Mouse (Mus musculus): ENCODE measurements around the gene Rnf166. TPM values are rescaled to one million over a fixed set of nuclear protein-coding genes. Genes with fewer than 3 reads are reported as not detected.

Gene Rnf166
- polyA plus RNA-seq, 1 experiment from 2014 or later: 33.7 TPM

DNA sequence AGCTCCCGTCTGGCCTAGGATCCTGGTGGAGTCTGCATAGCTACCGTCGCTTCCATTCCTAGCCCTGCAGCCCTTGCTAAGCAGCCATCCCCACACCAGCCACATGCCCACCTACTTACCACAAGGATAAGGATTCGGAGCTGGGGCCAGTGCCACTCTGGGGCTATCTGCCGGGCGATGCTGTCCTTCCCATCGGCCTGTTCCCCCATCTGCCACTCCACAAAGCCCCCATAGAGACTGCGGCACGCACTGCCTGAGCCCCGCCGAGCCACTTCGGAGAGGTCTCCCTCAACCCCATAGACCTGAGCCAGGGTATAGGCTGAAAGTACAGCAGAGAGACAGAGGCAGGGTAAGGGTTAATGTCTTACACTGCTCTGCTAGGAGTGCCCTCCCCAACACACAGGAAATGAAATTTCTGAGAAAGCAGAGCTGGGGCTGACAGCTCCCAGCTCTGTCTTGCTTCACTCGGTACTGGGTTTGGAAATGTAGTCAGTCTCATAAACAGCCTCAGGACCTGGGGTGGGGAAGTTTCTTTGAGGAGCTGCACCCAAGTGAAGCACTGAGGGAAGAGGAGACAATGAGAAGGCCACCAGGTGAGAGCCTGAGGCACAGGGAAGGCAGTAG lies 38.0 kb downstream of the Rnf166 start:
- Histone ChIP-seq H3K27ac (ENCODE audit: poor library complexity, severe bottlenecking) (peak overlapping the region; percentile 56; the same call in 1 of the 2 replicates), H3K9me3 (replicated peaks) (no peaks in the 10 kb centered on the region; the same call in 1 of the 2 replicates), H3K4me2 (peak overlapping the region; percentile 29; the same call in 1 of the 2 replicates), H3K36me3 (peaks cover 54% of the 10 kb centered on the region), H3K27me3 (replicated peaks) (no peaks in the 10 kb centered on the region), H3K4me1 (replicated peaks) (peaks cover 23% of the 10 kb centered on the region), H3K4me3 (no peak overlapping the region), H3K9ac (0 out of 2 replicates have a peak overlapping the region, but pooled peaks have one; percentile 30)
- ATAC-seq (ENCODE audit: insufficient number of reproducible peaks, low FRiP score): no peak
- WGBS: 84% methylated on average over 13 of the region's 13 CpGs

- Histone ChIP-seq H3K4me2 (no peak overlapping the region), H3K9ac (no peak overlapping the region), H3K27ac (ENCODE audit: poor library complexity, severe bottlenecking) (no peak overlapping the region), H3K27me3 (replicated peaks) (no peaks in the 10 kb centered on the region), H3K36me3 (peaks cover 54% of the 10 kb centered on the region), H3K4me1 (replicated peaks) (peaks cover 26% of the 10 kb centered on the region), H3K9me3 (replicated peaks) (no peaks in the 10 kb centered on the region; the same call in 1 of the 2 replicates), H3K4me3 (no peak overlapping the region)
- WGBS: 76% methylated on average over 20 of the region's 20 CpGs
- ATAC-seq (ENCODE audit: insufficient number of reproducible peaks, low FRiP score): no peak
Observed at GRCm38 (mm10) chr8:122436586-122437125, 39.2 kb downstream of the Rnf166 start.

DNA sequence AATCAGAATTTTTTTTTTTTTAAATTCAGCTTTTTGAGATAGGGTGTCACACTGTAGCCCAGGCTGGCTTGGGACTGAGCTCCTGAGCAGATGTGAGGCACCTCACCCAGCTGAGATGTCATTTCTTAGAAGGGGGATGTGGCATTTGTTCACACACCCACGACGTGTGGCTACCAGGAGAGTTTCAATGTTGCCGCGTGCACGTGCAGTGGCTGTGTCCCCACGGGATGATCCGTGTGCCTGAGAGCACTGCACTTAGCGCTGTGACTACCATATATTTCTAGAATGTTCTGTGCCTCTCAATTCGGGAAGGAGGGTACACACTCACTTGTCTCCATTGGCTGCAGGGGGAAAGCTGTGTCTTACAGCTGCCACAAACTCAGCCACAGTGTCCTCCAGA lies 39.7 kb downstream of the Rnf166 start:
- no peaks in the 10 kb centered on the region for H3K27me3 ChIP-seq (replicated peaks)
- peaks cover 54% of the 10 kb centered on the region for H3K36me3 ChIP-seq
- ATAC-seq (ENCODE audit: insufficient number of reproducible peaks, low FRiP score): no peak
- H3K27ac ChIP-seq (ENCODE audit: poor library complexity, severe bottlenecking): no peak overlapping the region
- no peak overlapping the region for H3K4me2 ChIP-seq
- H3K4me3 ChIP-seq: no peak overlapping the region
- WGBS: 90% methylated on average over 9 of the region's 9 CpGs
- no peaks in the 10 kb centered on the region; the same call in 1 of the 2 replicates for H3K9me3 ChIP-seq (replicated peaks)
- H3K4me1 ChIP-seq (replicated peaks): peaks cover 31% of the 10 kb centered on the region
- no peak overlapping the region for H3K9ac ChIP-seq

DNA sequence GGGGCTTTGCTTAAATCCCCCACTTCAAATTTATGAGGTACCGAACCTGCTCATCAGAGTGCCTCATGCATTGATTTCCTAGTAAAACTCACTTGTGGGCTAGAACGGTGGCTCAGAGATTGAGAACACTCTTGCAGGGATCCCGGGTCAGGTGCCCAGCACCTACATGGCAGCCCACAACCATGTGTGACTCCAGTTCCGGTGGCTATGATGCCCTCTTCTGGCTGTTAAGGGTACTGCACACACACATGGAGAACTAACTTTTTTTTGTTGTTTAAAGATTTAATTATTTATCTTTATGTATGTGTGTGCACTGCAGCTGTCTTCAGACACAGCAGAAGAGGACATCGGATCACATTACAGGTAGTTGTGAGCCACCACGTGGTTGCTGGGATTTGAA lies 40.5 kb downstream of the Rnf166 start:
- H3K36me3 ChIP-seq: peaks cover 54% of the 10 kb centered on the region
- H3K4me3 ChIP-seq: no peak overlapping the region
- WGBS: 84% methylated on average over 6 of the region's 6 CpGs
- H3K4me2 ChIP-seq: no peak overlapping the region
- no peaks in the 10 kb centered on the region; the same call in 1 of the 2 replicates for H3K9me3 ChIP-seq (replicated peaks)
- H3K4me1 ChIP-seq (replicated peaks): peaks cover 35% of the 10 kb centered on the region
- H3K9ac ChIP-seq: no peak overlapping the region
- ATAC-seq (ENCODE audit: insufficient number of reproducible peaks, low FRiP score): no peak
- H3K27me3 ChIP-seq (replicated peaks): no peaks in the 10 kb centered on the region
- no peak overlapping the region for H3K27ac ChIP-seq (ENCODE audit: poor library complexity, severe bottlenecking)

- WGBS: 64% methylated on average over 11 of the region's 11 CpGs
- Histone ChIP-seq H3K4me1 (replicated peaks) (peaks cover 33% of the 10 kb centered on the region), H3K27me3 (replicated peaks) (no peaks in the 10 kb centered on the region), H3K9ac (peak overlapping the region; percentile 84), H3K9me3 (replicated peaks) (no peaks in the 10 kb centered on the region; the same call in 1 of the 2 replicates), H3K4me3 (no peak overlapping the region), H3K36me3 (peaks cover 37% of the 10 kb centered on the region), H3K27ac (ENCODE audit: poor library complexity, severe bottlenecking) (peak overlapping the region; percentile 59; the same call in 1 of the 2 replicates), H3K4me2 (peak overlapping the region; percentile 91)
- peak; percentile 20 for ATAC-seq (ENCODE audit: insufficient number of reproducible peaks, low FRiP score)
Observed at GRCm38 (mm10) chr8:122433269-122433905, 42.5 kb downstream of the Rnf166 start.

DNA sequence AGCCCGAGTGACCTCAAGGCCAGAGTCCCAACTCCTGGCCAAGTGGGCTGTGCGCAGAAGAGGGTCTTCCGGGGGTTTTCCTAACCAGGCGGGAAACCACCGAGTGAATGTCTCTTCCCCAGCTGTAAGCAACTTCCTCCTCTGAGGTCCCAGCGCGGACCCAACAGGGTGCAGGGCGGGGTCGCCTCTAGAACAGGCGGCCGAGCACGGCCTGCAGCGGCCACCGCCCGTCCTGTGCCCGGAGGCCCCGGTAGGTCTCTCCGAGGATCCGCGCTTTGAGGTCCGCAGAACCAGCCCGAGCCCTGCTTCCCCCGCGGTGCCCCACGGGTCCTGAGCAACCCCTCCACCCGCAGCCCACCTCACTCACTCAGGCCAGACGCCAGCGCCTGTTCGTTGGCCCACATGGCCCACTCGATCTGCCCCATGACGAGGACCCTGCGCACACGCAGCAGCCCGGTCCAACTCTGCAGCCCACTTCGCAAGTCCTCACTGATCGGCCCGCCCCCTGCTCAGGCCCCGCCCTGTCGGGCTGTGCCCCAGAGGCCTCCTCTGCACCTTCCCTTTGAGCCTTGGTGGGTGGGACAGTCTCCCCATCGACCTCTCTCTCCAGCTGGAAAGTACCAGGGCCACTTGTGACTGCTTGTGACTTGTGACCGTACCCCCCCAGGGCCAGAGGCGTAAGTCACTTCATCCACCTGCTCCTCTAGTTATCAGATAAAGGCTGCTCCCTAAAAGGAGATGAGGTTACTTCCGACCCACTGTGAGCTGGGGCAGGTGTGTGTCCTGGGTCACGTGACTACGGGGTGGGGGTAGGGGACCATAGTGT lies 43.2 kb downstream of the Rnf166 start, which contains the start of gene Cyba:
TSS of gene Cyba (minus strand) at position 488 of the 826 bp plus-strand sequence.
- H3K9me3 ChIP-seq (replicated peaks): no peaks in the 10 kb centered on the region; the same call in 1 of the 2 replicates
- ATAC-seq (ENCODE audit: insufficient number of reproducible peaks, low FRiP score): peak; percentile 84
- peak within 1 kb of the TSS; percentile 84 for H3K9ac ChIP-seq

DNA sequence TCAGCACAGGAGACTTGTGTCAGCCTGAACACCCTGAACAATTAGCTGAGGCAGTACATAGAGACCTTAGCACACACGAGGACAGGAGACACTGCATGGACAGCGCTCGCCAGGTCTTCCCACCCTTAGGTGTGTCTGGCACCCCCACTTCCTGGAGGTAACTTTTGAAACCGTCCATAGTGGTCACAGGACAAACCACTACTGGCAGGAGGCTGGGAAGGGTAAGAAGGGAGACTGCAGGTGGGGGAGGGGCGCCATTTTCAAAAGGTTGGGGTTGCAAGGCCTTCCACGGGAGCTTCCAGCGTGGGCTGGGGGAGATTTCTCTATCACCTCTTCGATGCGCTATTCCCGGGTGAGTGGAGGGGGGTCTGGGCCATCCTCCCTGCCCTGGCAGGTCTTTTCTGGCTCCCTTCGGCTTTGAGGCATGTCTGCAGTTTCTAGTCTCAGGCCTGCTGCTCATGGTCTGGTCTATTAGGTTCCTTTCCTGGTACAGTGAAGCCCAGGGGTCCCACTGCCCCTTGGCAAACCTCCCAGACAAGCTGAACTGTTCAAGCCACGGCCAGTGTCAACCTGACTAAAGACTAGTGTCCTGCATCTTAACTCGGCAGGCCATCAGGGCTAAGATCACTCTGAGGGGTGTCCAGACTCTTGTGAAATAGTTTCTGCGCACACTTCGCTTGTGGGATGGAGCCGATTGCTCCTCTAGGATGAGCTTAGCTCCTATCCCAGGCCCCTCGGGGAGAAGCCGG lies 44.0 kb downstream of the Rnf166 start:
- 26% methylated on average over 18 of the region's 18 CpGs for WGBS
- Histone ChIP-seq H3K27ac (ENCODE audit: poor library complexity, severe bottlenecking) (peak overlapping the region; percentile 59), H3K4me1 (replicated peaks) (peaks cover 24% of the 10 kb centered on the region), H3K9me3 (replicated peaks) (no peaks in the 10 kb centered on the region; the same call in 1 of the 2 replicates), H3K4me2 (peak overlapping the region; percentile 91), H3K36me3 (peaks cover 30% of the 10 kb centered on the region), H3K27me3 (replicated peaks) (no peaks in the 10 kb centered on the region), H3K9ac (peak overlapping the region; percentile 84), H3K4me3 (peak overlapping the region; percentile 63)
- 0 out of 2 replicates have a peak, but pooled peaks have one; percentile 9 for ATAC-seq (ENCODE audit: insufficient number of reproducible peaks, low FRiP score)

More for the DNA sequence above, 43.2 kb downstream of the Rnf166 start, which contains the start of gene Cyba:
- no peaks in the 10 kb centered on the region for H3K27me3 ChIP-seq (replicated peaks)
- peak within 1 kb of the TSS; percentile 63 for H3K4me3 ChIP-seq
- peak within 1 kb of the TSS; percentile 91 for H3K4me2 ChIP-seq
- peaks cover 26% of the 10 kb centered on the region for H3K4me1 ChIP-seq (replicated peaks)
- 4% methylated on average over 45 of the region's 45 CpGs for WGBS
- peak within 1 kb of the TSS; percentile 59 for H3K27ac ChIP-seq (ENCODE audit: poor library complexity, severe bottlenecking)
- peaks cover 35% of the 10 kb centered on the region for H3K36me3 ChIP-seq

GRCm38 (mm10) chr8:122430646-122431045 lies 45.2 kb downstream of the Rnf166 start:
- peaks cover 24% of the 10 kb centered on the region for H3K4me1 ChIP-seq (replicated peaks)
- no peaks in the 10 kb centered on the region for H3K27me3 ChIP-seq (replicated peaks)
- no peaks in the 10 kb centered on the region; the same call in 1 of the 2 replicates for H3K9me3 ChIP-seq (replicated peaks)
- H3K9ac ChIP-seq: no peak overlapping the region
- no peak overlapping the region for H3K4me3 ChIP-seq
- 69% methylated on average over 3 of the region's 3 CpGs for WGBS
- H3K36me3 ChIP-seq: peaks cover 30% of the 10 kb centered on the region
- no peak overlapping the region for H3K27ac ChIP-seq (ENCODE audit: poor library complexity, severe bottlenecking)
- H3K4me2 ChIP-seq: no peak overlapping the region
- no peak for ATAC-seq (ENCODE audit: insufficient number of reproducible peaks, low FRiP score)

GRCm38 (mm10) chr8:122430058-122430636 lies 45.7 kb downstream of the Rnf166 start:
- no peak for ATAC-seq (ENCODE audit: insufficient number of reproducible peaks, low FRiP score)
- Histone ChIP-seq H3K36me3 (peaks cover 29% of the 10 kb centered on the region), H3K27ac (ENCODE audit: poor library complexity, severe bottlenecking) (no peak overlapping the region), H3K27me3 (replicated peaks) (no peaks in the 10 kb centered on the region), H3K4me3 (no peak overlapping the region), H3K4me1 (replicated peaks) (peaks cover 24% of the 10 kb centered on the region), H3K9me3 (replicated peaks) (no peaks in the 10 kb centered on the region), H3K9ac (no peak overlapping the region), H3K4me2 (no peak overlapping the region)
- 75% methylated on average over 10 of the region's 10 CpGs for WGBS

- Histone ChIP-seq H3K4me3 (no peak overlapping the region), H3K4me1 (replicated peaks) (peaks cover 34% of the 10 kb centered on the region), H3K4me2 (no peak overlapping the region), H3K9me3 (replicated peaks) (no peaks in the 10 kb centered on the region), H3K27me3 (replicated peaks) (no peaks in the 10 kb centered on the region), H3K27ac (ENCODE audit: poor library complexity, severe bottlenecking) (no peak overlapping the region), H3K36me3 (peaks cover 23% of the 10 kb centered on the region), H3K9ac (no peak overlapping the region)
- 85% methylated on average over 9 of the region's 9 CpGs for WGBS
- no peak for ATAC-seq (ENCODE audit: insufficient number of reproducible peaks, low FRiP score)
Observed at GRCm38 (mm10) chr8:122428163-122428562, 47.7 kb downstream of the Rnf166 start.

All from heart, embryonic 12.5 days (tissue).